26 mouse cellular contexts compared by ENCODE assay signal in the genomic region with DNA sequence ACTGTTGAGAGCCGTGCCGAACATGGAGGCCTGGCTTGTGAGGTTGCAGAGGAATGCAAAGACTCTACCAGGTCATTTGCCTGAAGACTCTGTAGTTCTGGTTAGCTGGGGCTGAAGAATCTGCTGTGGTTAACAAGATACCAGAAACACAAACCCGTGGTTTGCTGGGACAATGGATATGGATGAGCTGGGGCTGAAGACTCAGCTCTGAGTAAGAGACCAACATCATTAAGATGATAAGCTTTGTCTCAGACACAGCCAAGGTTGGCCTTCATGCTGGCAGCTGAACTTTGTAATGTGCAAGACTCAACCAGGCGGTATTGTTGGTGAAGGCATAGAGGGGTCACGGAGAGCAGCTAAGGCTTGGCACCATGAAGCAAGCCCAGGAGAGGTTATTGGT. TPM values are rescaled to one million over a fixed set of nuclear protein-coding genes. Genes with fewer than 3 reads are reported as not detected.
DNase-seq lines count a peak whose midpoint lies in the region; ATAC-seq and TF ChIP-seq lines count a peak whose summit lies in the region.
"Had no signal": no experiment of that assay in that cellular context is flagged by ENCODE, and none has a peak within 500 bp of the region (broad histone marks: within the 10 kb centered on the region; RNA-seq: fewer than 3 reads in every experiment).

No protein-coding gene starts in this region.

- no peak for TF ChIP-seq POLR2A in myocyte (IDR thresholded peaks at IDR 0.05; ENCODE audit: insufficient read length, low read depth)

- DNase-seq in 3T3-L1 (ENCODE audit: low read depth, low spot score), result peak; percentile 60
- peak; percentile 30 for DNase-seq in Patski (ENCODE audit: low read depth, low spot score)
- no peak for DNase-seq in left cerebral cortex, postnatal 36 days (ENCODE audit: low spot score in 2 of 2)
- no peak for DNase-seq in right cerebral cortex, postnatal 14 days
- no peak for DNase-seq in layer of hippocampus, adult 2 months (ENCODE audit: low spot score in 2 of 2)
- DNase-seq: adrenal gland, adult 2 months; adrenal gland, postnatal 10 days; adrenal gland, postnatal 25 days; B cell, adult 2 months; cerebellum, adult 11 months; cerebellum, adult 18-20 months; cerebellum, adult 8-10 months; cerebellum, postnatal 14 days; cerebellum, postnatal 36 days; embryo, embryonic 11 days had no signal

- in situ Hi-C loops in Patski (cut with MboI; ENCODE audit: low pct_unique_long_range_greater_than_20kb), result loop anchor here (25.0 kb wide), 1 partner anchor 460 kb away; the partner anchor contains the start of gene D630039A03Rik

- intact Hi-C loops in left cerebral cortex, postnatal 36 days (cut with DNase I), result loop anchor here (2.0 kb wide), 1 partner anchor 154 kb away; no protein-coding TSS in a partner anchor

- peak; percentile 35 for ATAC-seq in Patski
- ATAC-seq: forebrain, embryonic 14.5 days; forebrain, embryonic 16.5 days had no signal

- no peak overlapping the region for H3K27ac ChIP-seq in layer of hippocampus, adult 2 months
- H3K27ac ChIP-seq: embryonic facial prominence, embryonic 13.5 days; embryonic facial prominence, embryonic 15.5 days; forebrain, embryonic 10.5 days; forebrain, embryonic 12.5 days had no signal

- H3K4me3 ChIP-seq in C2C12 (ENCODE audit: insufficient read depth, poor library complexity, severe bottlenecking) (no peak overlapping the region), myocyte (no peak overlapping the region)
- H3K4me3 ChIP-seq in layer of hippocampus, adult 2 months, result no peak overlapping the region
- H3K4me3 ChIP-seq: embryonic facial prominence, embryonic 13.5 days; embryonic facial prominence, embryonic 15.5 days; erythroblast, embryonic 14.5 days; forebrain, embryonic 10.5 days; forebrain, embryonic 12.5 days had no signal

- CTCF ChIA-PET in Patski (lab: Charles Lee), result interaction anchor here (1.0 to 2.4 kb wide), 7 partner anchors 10 to 220 kb away, joined by 3 to 19 read pairs (median 3); no protein-coding TSS in a partner anchor

- POLR2A ChIA-PET in Patski (lab: Charles Lee), result no interaction called here

- H3ac ChIP-seq in C2C12 (ENCODE audit: control insufficient read depth, insufficient read length, low read depth) (no peak overlapping the region), myocyte (ENCODE audit: control insufficient read depth, insufficient read length) (no peak overlapping the region)

- H3K36me3 ChIP-seq in C2C12 (ENCODE audit: control insufficient read depth, insufficient read depth) (no peaks in the 10 kb centered on the region), myocyte (ENCODE audit: control insufficient read depth, insufficient read depth) (no peaks in the 10 kb centered on the region)
- H3K36me3 ChIP-seq: embryonic facial prominence, embryonic 13.5 days; embryonic facial prominence, embryonic 15.5 days; forebrain, embryonic 10.5 days; forebrain, embryonic 12.5 days had no signal

- H3K4me2 ChIP-seq in myocyte (ENCODE audit: low read depth), result peak overlapping the region; percentile 33
- H3K4me2 ChIP-seq: embryonic facial prominence, embryonic 13.5 days; embryonic facial prominence, embryonic 15.5 days; forebrain, embryonic 12.5 days had no signal

- H3K27me3 ChIP-seq in C2C12 (ENCODE audit: control insufficient read depth, insufficient read depth, insufficient read length) (no peaks in the 10 kb centered on the region), Patski (no peaks in the 10 kb centered on the region), myocyte (ENCODE audit: control insufficient read depth, insufficient read depth, insufficient read length) (no peaks in the 10 kb centered on the region)
- H3K27me3 ChIP-seq: embryonic facial prominence, embryonic 13.5 days; embryonic facial prominence, embryonic 15.5 days; forebrain, embryonic 12.5 days had no signal

- no peak for TF ChIP-seq CTCF in C2C12 (IDR thresholded peaks at IDR 0.05; ENCODE audit: control insufficient read depth, insufficient read depth, insufficient read length)
- no peak for TF ChIP-seq CTCF in Patski (IDR thresholded peaks at IDR 0.05)
- TF ChIP-seq CTCF in layer of hippocampus, adult 2 months (conservative IDR thresholded peaks at IDR 0.05), result no peak

- no peaks in the 10 kb centered on the region for H3K79me3 ChIP-seq in C2C12 (ENCODE audit: low read depth)

- no peaks in the 10 kb centered on the region for H3K79me2 ChIP-seq in C2C12 (ENCODE audit: control insufficient read depth, insufficient read depth)
- no peaks in the 10 kb centered on the region for H3K79me2 ChIP-seq in myocyte (ENCODE audit: control insufficient read depth, insufficient read depth)

TF ChIP-seq in C2C12, 6 proteins besides CTCF, POLR2A, EP300 and RAD21:
- TF ChIP-seq MYOD1 (IDR thresholded peaks at IDR 0.05; ENCODE audit: control insufficient read depth, insufficient read length, low read depth), result peak; percentile 73
- TF ChIP-seq USF1 (IDR thresholded peaks at IDR 0.05; ENCODE audit: low read depth), result peak; percentile 1
- TF ChIP-seq MAX (IDR thresholded peaks at IDR 0.05), result no peak
- peak; percentile 61 for TF ChIP-seq FOSL1 (IDR thresholded peaks at IDR 0.05; ENCODE audit: insufficient read depth, low read length, poor library complexity, severe bottlenecking)
- TF ChIP-seq CEBPB (IDR thresholded peaks at IDR 0.05; ENCODE audit: low read depth), result no peak

TF ChIP-seq in myocyte, 11 proteins besides CTCF, POLR2A, EP300 and RAD21:
- TF ChIP-seq USF1 (IDR thresholded peaks at IDR 0.05; ENCODE audit: low read depth) (no peak), MYOD1 (IDR thresholded peaks at IDR 0.05; ENCODE audit: control insufficient read depth in 1 of 3, insufficient read length in 2 of 3, low read depth in 2 of 3) (peak in 1 of 3 experiments; percentile 38), TCF3 (IDR thresholded peaks at IDR 0.05; ENCODE audit: insufficient read length, low read depth) (no peak), SRF (IDR thresholded peaks at IDR 0.05; ENCODE audit: control insufficient read depth, insufficient read length, low read depth) (no peak), POLR2AphosphoS2 (IDR thresholded peaks at IDR 0.05; ENCODE audit: insufficient read length, low read depth) (no peak)
TF ChIP-seq in myocyte: peak in this region for 1.

RNA-seq across cellular contexts. Expression of gene Palm2, which starts 18.6 kb away (rescaled TPM):
- polyA plus RNA-seq in C2C12 (2012; fragmentation: generic; extraction: Trizol) (6.7 TPM), Patski (2021) (0.71 TPM), myocyte (2012; fragmentation: generic; extraction: Trizol) (5.2 TPM)
- 10 to 100 TPM; 59.0 to 68.7 TPM for total RNA-seq in left cerebral cortex, postnatal 36 days (2021)
- 10 to 100 TPM; 58.1 to 60.8 TPM for total RNA-seq in layer of hippocampus, adult 2 months (2021)
- total RNA-seq: common myeloid progenitor, adult 5-6 weeks; MEL had no signal
- polyA plus RNA-seq: erythroblast, embryonic 14.5 days had no signal

Comparison
In these comparisons a context has a peak if more than half of its experiments do, and no peak if none do; other contexts are left out.
1. DNase-seq: peak in 3T3-L1 (single experiment) and Patski (single experiment); none in left cerebral cortex, postnatal 36 days (0 of 2), right cerebral cortex, postnatal 14 days (single experiment) and layer of hippocampus, adult 2 months (0 of 2).